Mouse (Mus musculus): ENCODE results near the gene Hmcn1.

DNA sequence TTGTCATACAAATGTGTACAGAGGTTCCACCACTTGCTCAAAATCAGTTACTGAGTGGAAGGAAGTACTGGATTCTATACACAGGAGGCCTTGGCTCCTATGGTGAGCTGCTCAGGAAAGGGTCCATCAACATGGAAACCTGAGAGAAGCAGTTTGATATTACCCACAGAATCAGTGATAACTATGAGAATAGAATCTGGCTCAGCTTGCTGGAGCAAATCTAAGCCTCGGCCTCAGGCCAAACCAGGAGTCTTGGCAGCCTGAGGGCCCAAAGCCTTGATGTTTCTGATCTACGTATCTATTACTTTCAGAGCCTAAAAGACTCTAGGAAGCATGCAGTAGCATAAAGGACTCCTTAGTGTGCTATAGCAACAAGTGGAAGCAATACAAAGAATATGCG is 220.3 kb downstream of the Hmcn1 start:
- no peak for TF ChIP-seq CTCF (IDR thresholded peaks at IDR 0.05; ENCODE audit: low read depth, low read length)
- TF ChIP-seq POLR2AphosphoS5 (IDR thresholded peaks at IDR 0.05; ENCODE audit: insufficient replicate concordance, low read depth, low read length) = no peak
